Mouse (Mus musculus): ENCODE data around the gene Slc22a2.
"Not testable (repeated sequence)": the region's sequence is repeated elsewhere in the genome, so short reads cannot be mapped to it uniquely, and the experiment has no call there.

Slc22a2 gene

DNA sequence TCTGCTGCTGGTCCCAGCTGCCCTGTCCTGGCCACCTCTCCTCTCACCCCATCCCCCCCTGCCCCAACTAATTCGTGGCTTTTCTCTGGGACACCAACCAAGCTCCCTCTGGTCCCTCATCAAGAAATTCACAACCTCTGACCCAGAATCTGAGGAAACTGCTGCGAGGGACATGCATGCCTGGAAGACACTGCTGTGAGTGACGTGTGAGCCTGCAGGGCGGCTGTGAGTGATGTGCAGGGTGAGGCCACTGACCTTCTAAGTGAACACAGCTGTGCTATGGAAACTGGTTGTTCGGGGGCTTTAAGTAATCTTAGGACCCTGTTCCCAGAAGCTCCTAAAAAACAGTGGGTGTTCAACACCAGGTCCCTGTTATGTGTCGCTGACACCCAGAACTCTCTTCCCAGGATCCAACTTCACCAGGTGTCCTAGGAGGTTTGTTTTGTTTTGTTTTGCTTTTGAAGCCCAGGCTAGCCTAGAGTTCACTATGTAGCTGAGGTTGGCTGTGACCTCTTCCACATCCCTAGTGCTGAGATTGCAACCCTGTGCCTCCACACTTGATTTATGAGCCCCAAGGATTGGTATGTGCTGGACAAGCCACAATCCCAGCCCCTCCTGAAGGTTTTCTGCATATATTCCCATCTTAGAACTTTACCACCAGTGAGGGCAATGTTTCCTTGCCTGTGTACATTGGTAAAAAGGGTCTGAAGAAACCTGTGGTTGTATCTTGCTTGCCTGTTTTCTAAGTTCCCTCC lies 47.2 kb downstream of the Slc22a2 start:
- peak; percentile 34 for DNase-seq (ENCODE audit: low spot score)

DNA sequence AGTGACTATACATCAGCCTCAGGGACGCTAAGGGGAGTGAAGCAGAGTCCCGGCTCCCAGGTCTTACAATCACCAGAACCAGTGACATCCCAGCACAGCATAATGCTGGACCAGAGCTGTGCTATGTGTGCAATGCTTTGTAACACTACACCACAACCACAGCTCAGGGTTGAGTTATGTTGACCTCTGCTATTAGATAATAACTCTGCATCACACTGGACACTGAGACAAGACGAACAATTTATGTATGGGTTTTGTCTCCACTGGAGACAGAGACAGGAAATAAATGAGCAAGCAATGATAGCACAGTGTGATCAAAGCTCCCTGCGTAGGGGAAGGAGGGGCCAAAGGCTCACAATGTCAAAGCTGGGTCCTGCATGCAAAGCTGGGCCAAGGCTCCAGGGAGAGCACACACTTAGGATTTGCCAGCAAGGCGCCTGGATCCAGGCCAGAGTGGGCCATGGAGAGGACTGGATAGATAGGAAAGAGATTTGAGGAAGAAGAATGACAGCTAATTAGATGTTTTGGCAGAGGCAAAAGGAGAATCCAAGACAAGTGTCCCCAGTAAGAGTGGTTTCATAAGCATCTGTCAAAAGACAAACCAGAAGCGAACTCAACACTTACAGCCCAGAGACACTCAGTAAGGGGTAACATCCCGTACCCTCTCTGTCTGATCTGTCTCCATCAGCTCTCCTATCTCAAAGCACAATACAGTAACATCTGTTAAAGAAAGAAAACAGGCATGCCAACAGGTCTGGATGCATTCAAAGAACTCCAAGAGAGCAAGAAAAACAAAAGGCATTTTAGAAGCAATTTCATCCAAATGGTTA lies 48.1 kb downstream of the Slc22a2 start:
- DNase-seq (ENCODE audit: low spot score), result peak; percentile 29

DNA sequence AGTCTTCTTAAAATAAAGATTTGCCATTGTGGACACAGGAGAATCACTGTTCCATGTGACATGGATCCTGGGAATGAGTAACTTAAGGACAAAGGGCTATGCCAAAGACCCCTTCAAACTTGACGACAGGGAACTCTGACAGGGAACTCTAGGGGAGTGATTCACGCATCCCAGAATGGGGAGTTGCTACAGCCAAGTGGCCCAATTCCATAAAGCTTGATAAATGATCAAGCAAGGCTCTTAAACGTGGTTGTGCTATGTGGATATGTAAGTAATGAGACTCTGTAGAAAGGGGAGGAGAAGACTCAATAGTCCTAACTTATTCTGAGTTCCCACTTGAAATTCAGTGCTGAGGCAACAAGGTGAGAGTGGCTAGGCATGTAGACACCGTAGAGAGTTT lies 50.9 kb downstream of the Slc22a2 start:
- DNase-seq (ENCODE audit: low spot score), result no peak

DNA sequence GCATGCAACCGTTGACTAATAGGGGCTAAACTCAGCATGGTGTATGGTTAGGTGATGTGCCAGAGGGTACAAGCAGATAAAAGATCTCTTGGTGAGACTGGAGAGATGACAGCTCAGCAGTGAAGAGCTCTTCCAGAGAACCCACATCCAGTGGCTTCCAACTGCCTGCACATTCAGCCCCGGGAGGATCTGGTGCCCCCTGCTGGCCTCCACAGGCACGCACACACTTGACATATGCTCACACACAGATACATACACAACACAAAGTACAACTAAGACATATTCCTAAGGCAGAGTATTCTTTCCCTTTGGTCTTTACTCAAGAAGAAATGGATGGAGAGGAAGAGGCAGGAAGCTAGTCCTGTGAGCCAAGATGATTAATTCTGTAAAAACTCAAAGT lies 55.7 kb downstream of the Slc22a2 start:
- no peak for DNase-seq (ENCODE audit: low spot score)

DNA sequence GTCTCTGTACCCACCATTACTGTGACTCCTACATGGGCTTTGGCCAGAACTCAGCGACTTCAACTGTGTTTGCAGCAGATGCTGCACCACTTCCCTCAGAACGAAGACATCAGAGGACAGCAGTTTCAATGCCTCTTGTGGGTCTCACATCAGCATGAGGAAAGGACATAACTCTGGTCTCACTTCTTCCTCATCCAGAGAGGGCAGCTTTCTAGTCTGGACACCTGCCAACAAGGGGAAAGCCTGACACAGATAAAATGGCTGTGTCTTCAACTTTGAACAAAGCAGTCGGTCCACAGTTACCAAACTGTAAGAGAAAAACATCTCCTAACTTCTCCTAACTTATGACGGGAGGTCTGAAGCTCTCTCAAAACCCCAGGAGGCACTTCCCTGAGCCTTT lies 57.2 kb downstream of the Slc22a2 start:
- DNase-seq (ENCODE audit: low spot score), result no peak

DNA sequence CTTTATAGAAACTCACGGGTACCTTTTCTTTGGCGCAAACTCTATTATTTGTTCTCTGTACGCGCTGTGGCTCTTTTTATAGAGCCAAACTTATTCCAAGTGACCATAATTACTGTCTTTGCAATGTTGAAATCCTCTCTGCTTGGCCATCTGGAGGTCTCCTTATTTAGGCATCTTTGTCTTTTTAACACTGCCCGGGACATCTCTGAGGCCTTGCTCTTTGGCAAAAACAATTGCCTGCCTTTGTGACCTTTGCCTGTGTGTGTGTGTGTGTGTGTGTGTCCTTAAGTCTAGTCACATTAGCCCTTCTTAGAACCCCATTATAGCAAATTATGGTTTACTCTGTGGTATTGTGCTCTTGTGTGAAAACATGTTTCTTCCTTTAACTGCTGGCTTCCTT lies 61.5 kb downstream of the Slc22a2 start:
- DNase-seq (ENCODE audit: low spot score), result peak; percentile 16

DNA sequence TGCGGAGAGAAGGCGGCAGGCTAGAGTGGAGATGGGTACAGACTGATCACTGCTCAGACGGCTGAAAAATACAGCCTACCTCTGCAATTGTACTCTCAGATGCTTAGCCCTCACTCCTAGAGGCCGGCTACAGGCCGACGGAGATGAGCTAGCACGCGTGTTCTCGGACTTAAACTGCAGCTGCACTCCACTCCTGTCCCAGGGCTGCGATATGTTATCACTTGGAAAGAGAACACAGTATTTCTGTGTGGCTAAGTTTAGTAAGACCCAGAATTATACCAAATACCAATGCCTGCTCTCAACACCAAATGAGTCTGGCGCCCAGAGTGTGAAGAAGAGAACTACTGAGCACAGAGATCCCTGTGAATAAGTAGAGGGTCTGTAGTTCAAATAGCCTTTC lies 68.7 kb downstream of the Slc22a2 start:
- DNase-seq (ENCODE audit: low spot score), result no peak

DNA sequence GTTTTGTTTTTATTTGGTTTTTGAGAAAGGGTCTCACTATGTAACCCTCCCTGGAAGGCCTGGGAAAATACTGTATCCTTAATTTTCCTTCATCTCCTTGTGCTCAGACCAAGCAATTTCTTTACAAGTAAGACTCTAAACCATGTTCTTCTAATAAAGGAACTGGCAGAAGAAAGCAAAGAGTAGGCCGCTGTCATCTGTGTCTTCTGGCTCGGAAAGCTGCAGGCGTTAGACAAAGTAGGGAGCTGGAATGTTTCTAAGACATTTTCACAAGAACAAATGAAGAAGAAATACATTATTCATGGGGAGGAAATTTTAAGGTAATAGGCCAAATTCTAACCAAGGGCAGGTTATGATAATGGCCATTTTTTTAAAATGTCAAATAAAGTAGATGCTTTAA lies 70.1 kb downstream of the Slc22a2 start:
- DNase-seq (ENCODE audit: low spot score), result no peak

DNA sequence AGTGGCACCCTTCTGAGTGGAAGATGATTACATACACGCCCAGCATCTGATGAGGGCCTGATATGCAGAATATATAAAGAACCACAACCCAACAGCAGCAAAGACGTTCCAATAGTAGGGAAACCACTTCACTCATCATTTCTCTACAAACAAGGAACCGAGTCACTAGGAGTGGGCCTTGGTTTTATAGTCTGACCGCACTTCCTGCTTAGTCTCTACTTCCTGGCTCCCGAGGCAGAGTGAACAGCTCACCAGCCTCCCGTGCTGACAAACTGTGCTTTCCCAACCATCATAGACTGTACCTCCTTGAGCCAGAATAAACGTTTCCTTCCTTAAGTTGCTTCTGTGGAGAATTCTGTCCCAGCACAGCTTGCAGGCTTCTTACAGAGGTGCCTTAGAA lies 71.9 kb downstream of the Slc22a2 start:
- DNase-seq (ENCODE audit: low spot score), result no peak

DNA sequence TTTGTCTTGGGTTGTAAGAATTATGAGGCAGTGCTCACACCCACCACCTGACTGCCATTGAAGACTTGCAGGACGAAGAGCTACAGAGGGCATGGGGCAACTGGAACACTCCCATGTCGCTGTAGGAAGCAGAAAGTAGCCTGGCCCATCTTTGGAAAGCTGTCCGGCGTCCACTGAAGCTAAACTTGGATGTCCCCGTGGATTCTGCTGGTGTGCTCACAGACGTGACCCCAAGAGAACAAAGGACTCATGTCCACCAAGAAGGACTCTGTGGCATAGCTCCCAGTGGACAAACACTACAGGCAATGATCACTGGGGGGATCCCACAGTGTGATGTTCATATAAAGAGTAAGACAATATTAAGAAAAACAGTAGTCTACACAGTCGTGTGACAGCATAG lies 74.9 kb downstream of the Slc22a2 start:
- no peak for DNase-seq (ENCODE audit: low spot score)

DNA sequence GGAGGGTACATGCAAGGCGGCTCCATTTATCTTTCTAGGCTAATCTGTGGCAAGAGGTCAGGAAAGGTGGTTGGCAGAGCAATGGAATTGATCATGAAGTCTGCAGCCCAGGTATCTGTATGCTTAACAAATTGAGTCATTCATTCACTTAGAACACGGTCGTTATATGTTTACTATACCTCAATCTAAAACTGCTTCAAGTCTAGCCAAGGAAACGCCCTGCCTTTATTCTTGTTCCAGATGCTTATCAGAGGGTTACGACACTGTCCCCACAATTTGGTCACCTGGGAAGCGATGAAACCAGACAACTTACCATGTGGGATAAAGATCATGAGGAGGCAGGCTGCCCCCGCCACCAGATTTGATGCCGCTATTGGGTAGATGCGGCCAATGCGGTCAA lies 75.3 kb downstream of the Slc22a2 start:
- DNase-seq (ENCODE audit: low spot score), result no peak

DNA sequence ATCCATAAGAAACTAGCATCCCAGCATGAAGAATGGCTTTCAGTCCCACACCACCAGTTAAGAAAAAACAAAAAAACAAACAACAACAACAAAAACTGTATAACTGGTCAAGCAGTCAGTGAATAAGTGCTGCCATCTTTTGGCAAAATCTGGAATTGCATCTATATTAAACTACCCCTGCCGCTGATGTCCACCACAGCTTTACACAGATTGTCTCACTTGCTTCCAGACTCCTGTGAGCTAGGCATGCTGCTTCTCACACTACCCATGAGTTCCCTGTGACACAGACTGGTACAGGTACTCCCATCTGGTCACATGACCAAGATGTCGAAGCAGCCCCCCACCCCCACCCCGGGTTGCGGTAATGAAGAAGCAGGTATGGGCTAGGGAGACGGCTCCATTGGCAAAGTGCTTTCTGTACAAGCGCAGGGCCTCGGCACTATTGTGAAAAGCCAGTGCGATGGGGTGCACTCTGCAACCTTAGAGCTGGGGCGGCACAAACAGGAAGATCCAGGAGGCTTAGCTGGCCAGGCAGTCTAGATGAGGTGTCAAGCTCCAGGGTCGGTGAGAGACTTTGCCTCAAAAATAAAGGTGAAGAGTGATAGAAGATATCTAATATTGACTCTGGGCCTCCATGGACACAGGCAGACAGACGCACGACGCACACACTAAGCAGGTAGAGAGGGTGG lies 76.8 kb downstream of the Slc22a2 start:
- DNase-seq (ENCODE audit: low spot score), result peak; percentile 53

DNA sequence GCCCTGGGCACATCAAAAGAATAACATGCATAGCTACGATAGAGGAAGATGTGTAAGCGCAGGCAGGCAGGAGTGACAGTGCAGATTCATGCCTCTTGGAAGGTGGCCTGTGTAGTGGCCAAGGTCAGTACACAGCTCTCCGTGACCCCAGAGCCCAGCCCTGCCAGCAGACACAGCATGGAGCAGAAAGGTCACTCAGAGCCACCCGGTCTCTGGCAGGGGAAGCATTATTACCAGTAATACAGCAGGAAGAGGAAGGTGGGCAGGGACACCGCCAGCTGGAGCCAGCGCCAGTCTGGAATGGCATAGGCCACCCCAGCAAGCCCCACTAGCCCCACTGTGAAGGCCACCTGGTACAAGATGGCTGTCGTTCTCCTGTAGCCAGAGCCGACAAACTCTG lies 80.2 kb downstream of the Slc22a2 start:
- DNase-seq (ENCODE audit: low spot score), result no peak

DNA sequence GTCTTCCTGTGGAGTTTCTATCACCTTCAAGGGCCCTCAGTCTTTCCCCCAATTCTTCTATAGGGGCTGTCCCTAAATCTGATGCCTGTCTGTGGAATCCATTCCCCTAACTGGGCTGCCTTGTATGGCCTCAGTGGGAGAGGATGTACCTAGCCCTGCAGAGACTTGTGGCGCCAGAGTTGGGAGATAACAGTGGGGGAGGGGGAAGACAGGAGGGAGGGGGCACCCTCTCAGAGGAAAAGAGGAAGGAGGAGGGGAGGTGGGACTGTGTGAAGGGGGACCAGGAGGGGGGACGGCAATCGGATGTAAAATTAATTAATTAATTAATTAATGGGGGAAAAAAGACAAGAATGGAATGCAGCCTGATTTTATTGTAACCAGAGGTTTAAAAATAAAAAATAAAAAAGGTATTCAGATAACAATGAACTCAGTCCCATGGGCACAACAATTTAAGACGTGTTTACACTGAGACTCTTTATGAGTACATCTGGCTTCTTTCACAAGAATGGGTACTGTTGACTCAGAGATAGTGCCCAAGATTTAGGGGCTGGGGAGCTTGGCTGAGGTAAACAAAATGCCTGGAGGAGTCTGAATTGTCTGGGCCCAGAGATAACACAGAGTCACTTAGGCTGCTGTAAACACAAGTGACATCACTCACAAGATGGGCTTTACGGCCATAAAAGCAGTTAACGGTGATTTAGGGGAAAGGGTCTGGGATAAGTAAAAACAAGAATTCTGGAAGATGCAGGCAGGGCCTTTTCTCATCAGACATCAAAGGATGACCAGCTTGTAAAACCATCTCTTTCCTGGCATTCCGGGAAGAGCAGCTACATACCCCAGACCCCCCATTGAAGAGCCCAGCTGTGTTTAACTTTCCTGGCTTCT lies 84.8 kb downstream of the Slc22a2 start:
- no peak for DNase-seq (ENCODE audit: low spot score)

DNA sequence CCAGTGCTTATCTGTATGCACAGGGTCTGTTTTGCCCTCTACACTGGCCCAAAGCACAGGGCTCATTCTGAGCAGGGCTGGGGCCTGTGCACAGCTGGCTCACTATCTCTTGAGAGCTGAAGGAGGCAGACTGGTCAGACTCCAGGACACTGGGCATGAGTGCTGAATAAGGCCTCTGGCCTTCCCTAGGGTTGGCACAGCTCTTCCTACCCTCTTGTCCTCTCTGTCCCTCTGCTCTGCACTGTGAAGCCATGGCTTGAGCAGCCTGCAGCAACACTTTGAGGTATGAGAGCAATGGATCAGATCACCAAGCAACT lies 85.4 kb downstream of the Slc22a2 start:
- no peak for DNase-seq (ENCODE audit: low spot score)

DNA sequence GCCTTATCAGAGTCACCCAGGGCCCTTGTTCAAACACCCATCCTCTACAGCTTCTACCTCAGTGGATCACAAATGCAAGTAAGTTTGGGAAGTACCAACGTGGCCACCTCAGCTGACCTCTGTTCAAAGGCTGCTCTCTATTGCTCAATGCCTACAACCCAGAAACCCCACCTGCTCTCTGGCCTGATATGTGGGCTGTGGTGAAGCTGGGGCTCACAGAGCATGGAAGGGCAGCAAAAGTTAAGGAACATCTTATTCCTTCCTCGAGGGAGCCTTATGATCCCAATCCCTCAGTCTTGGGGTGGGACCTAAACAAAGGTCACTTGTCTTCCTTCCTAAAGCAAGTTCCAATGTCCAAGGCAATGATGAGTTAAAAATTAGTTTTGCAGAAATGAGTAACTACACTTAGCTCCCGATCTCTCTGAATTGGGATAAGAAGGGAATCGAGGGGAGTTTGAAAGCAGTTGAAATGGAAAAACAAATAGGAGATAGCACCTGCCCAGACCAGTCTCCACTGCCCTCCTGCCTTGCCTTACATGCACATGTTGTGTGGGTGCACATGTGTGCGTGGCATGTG lies 87.2 kb downstream of the Slc22a2 start:
- no peak for DNase-seq (ENCODE audit: low spot score)

DNA sequence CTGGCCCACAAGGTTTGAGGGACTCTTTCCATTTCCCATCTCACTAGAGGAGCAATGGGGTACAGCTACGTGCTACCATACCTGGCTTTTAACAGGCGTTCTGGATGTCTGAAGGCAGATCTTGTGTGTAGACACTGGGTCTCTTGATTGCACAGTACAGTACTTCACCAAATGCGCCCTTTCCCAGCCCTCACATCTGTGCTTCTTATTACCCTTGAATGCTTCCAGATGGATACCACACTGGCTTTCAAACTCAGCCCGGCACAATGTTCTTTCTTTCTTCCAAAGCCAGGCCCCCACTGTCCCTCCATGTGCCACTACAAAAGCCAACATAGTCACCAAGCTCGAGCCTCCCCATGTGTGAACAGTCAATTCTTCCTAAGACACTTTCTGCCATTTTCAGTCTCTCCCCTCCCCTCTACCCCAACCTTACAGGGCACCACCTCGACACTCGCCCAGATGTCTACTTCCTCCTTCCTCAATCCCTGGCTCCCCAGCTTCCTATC lies 88.4 kb downstream of the Slc22a2 start:
- DNase-seq (ENCODE audit: low spot score), result no peak

DNA sequence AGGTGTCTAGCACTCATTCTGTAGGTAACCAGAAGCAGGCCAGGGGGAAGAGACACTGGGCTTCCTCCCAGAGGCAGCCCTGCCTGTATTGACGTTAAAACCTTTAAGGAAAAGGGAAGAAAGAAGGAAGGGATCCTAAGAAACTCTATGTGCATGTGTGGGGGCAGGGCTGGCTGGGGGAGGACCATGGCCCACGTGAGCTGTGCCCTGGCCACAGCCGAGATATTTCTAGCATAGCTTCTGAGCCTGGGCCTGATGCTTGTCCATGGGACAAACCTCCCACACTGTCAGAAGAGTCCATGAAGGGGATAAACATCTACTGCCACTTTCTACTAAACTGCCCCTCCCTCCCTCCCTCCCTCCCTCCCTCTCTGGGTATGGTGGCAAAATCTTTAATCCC lies 89.9 kb downstream of the Slc22a2 start:
- no peak for DNase-seq (ENCODE audit: low spot score)

DNA sequence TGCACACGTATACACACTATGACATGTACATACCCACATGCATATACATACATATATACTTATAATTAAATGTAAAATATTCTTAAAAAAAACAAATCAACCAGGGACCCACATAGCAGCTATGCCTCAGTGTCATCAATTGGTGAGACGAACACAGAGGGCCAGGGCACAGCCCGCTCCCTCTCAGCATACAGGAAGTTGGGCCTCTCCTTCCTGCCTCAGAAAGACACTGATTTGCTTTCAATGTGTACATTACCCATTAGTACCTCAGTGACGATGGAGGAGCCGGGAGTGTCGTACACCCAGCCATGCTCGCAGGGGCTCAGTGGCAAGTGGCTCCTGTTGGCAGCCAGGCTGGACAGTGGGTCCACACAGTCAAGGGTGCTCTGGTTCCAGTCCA lies 91.0 kb downstream of the Slc22a2 start:
- DNase-seq (ENCODE audit: low spot score), result not testable (repeated sequence)

DNA sequence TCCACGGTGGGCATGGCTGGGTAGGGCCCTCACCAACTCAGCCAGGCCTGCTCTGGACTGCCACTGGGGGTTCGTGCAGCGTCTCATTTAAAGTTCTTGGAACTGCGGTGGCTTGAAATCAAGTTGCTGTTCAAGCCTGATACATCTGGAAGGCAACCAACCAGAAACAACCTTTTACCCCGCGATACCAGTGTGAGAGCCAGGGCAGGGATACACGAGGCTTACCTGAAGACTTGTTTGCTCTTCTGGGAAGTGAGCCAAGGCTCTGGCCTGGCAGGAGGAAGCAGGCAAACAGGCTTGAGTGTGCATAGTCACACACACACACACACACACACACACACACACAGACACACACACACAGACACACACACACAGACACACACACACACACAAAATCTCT lies 91.7 kb downstream of the Slc22a2 start, which contains the start of gene Slc22a1:
TSS of gene Slc22a1 (minus strand) at position 184 of the 400 bp plus-strand sequence.
- DNase-seq (ENCODE audit: low spot score), result peak; percentile 78

DNA sequence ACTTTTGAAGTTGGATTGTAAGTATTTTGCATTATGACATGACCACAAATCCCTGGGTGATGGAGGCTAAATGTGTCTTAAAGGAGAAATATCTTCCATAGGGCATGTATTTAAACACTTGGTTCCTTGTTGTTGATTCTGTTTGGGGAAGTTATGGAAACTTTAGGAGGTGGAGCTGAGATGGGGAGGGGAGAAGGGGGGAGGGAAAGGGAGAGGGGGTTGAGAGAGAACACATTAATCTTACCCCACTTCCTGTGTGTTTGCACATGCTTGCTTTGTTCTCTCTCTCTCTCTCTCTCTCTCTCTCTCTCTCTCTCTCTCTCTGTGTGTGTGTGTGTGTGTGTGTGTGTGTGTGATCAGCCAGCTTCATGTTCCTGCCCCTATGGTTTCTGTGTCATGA lies 93.2 kb downstream of the Slc22a2 start:
- no peak for DNase-seq (ENCODE audit: low spot score)
